Mouse (Mus musculus): ENCODE measurements around the gene Dnali1.

The Dnali1 gene

DNA sequence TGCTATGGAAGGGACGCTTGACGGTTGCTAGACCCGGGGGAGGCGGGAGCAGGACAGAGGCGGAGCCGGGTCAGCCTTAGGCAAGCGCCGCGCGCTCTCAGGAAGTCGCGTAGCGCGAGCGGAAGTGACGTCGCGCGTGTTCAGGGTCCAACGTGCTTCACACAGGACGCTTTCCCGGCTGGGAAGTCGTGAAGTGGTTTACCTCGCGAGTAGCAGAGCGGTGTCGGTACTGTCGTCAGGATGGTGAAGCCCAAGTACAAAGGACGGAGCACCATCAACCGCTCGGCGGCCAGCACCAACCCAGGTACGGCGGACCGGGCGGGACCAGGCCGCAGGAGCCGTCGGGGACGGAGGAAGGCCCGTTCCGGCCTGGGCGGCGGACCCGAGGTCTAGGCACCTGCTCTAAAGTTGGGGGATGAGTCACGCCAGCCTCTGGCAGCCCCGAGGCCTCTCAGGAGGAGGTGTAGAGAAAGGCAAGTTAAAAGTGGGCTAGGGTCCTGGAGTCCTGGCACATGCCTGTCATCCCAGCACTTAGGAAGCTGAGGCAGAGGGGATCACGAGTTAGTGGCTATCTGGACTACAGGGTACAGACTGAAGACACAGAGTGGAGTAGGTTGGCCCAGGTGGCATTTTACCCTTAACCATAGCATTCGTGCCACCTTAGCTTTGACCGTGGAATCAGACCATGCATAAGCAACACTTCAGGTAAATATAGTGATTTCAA is 35.5 kb downstream of the Dnali1 start:
- DNase-seq: peak; percentile 99

DNA sequence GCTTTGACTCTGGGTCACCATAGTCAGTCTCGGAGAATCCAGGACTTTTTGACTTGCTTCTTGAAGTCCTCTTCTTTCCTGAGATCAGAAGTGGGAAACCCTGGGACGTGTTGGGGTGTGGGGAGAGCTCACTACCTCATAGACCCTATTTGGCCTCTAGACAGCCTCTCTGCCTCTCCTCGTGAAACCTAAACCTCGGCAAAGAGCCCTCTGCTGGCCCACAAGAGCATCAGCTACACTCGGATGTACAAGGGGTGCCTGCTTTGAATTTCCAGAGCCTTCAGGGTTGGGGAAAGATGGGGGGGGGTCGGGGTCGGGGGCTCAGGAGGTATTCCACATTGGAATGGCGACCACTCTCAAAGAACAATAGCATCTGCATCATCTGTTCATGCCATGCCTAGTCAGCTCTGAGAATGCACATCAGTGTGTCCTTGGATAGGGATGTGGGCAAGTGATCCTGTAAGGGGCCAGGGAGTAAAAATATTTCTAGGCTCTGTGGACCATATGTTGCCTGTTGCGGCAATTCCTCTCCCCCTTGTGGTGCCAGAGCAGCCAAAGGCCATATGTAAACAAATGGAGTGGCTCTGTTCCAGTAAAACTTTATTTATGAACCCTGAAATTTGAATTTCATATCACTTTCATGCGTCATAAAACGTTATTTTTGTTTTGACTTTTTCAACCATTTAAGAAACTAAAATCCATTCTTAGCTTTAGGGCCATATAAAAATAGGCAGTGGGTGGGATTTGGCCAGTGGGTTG is 44.5 kb downstream of the Dnali1 start:
- no peak for DNase-seq

DNA sequence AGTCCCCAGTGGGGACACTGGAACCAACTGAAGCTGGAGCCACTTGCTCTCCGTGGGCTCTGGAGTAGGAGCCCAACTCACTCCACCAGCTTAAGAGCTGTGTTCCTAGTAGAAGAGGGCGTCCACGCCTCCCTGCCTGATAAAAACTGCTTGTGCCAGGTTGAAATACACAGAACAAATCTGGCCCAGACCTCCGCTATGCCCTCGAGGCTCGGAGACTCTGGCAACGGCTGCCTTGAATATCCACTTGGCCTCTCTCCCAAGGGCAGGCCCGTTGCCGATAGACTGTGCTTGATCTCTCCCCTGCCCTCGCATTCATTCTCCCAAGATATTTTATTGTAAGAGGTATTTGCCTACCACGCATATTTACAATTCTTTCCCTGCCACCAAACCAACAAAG is 48.1 kb downstream of the Dnali1 start:
- DNase-seq: no peak

DNA sequence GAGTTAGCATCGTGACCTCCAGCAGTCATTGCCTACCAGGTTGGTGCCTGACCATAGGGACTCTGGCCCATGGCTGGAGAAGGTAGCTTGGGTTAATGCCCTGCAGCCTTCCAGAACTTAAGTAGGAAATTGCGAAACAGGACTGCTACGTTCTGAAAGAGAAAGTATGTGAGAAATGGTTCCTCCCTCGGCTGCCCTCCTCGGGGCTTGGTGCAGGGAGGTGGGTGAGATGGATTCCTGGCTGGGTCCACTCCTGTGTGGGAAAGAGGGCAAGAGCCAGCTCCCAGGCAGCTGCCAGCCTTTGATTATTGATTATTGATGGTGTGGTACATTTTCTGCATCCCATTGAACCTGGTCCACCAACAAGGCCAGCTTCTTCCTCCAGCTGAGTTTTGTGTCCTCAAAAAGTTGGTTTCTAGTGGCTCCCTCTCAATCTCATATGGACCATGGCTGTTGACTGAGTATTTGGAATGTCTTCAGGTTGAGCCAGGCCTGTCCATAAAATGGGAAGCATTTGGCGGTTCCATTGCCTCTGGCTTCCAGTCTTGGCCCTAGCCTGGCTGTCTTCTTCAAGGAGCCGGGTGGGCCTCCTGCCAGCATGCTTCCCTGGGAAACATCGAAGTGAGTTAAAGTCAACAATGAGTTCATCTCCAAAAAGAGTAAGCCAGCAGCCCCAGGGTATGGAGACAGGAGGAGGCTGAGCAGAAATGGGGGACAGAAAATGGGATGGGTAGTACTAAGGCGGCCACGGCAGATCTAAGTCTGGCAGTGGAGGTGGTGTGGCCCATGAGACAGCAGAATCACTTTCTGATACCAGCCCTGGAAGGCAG is 49.5 kb downstream of the Dnali1 start, which contains the start of gene Gnl2:
Gene Gnl2, plus strand, starts transcription at position 780 of the 830 bp plus-strand sequence.
- DNase-seq: peak; percentile 96

DNA sequence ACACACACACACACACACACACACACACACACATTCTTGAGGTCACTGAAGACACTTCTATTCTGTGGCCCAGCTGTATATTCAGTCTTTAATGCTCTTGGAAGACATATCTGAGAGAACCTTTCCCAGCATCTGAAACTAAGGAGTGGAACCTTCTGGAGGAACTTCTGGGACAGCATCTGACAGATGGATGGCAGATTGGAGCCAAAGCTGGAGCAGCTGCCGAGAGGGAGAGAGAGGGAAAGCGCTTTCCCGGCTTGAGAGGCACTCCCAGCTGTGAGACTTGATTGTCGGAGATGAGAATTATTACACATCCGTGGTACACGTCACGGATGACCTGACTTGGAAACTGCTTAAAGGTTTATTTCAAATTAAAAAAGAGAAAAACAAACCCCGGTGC is 56.8 kb downstream of the Dnali1 start:
- no peak for DNase-seq

DNA sequence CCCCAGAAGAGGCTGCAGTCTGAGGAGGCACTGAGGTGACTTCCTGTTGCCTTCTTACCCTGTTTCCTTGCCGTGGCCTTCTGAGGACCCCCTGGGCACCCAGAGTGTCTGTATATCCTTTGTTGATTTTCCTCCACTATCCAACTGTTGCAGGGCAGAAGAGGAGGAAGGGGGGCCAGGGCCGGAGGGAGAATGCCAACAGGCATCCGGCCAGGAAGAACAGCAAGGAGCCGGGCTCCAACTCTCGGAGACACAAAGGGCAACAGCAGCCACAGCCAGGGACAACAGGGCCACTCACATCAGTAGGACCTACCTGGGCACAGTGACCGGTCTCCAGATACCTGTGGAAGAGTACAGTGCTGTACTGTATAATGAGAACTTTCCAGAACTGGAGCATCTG is 57.3 kb downstream of the Dnali1 start:
- DNase-seq: no peak

DNA sequence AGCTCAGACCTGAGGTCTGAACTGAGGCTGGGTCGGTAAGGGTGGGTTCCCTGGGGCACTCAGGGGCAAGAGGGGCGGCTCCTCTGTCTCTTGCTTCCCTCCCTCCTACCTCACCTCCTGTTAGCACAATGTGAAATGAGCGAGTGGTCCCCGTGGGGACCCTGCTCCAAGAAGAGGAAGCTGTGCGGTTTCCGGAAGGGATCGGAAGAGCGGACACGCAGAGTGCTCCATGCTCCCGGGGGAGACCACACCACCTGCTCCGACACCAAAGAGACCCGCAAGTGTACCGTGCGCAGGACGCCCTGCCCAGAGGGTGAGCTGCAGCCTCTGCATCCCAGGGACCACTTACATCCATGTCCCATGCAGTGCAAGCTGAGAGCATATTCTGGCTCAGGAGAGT is 58.0 kb downstream of the Dnali1 start:
- no peak for DNase-seq

All from heart, adult 11 months (tissue).